Mouse (Mus musculus): ENCODE measurements around the gene Gm21834.

The Gm21834 gene

DNA sequence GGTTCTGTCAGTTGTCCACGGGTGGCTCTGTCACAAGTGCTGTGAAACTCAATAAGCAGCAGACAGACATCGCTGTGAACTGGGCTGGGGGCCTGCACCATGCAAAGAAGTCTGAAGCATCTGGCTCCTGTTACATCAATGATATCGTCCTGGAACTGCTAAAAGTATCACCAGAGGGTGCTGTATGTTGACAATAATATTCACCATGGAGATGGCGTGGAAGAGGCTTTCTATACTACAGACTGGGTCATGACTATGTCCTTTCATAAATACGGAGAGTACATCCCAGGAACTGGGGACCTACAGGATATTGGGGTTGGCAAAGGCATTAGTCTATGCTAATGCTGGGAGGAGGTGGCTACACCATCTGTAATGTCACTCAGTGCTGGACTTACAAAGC, at the start of gene Gm21834:
Gene Gm21834 (minus strand): TSS at position 101 of the 400 bp plus-strand sequence.
- DNase-seq (ENCODE audit: low spot score in 2 of 2), result no peak

DNA sequence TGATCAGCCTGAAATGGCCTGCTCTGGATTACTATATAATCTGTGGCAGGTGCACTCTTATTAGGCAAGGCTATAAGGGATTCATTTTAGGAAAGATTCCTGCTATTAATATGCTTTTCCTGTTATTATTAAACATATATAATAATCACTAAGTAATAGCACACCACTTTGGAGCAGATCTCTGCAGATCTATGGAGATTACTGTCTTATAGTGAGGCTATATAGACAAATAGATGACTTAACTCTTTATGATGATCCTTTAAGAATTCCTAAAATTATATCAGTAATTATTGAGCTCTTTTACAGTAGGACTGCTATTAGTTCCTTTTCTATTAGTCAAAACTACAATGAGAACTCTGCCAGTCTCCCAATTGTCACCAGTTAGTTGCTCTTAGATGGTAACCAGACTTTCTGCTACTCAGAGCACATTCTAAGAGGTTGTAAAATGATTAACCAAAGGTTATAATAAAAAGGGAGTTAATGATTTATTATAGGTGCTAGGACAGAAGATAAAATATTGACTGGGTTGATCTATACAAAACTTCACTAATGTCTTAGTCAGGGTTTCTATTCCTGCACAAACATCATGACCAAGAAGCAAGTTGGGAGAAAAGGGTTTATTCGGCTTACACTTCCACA, 46.3 kb upstream of the Gm21834 start:
- DNase-seq (ENCODE audit: low spot score in 2 of 2), result no peak

DNA sequence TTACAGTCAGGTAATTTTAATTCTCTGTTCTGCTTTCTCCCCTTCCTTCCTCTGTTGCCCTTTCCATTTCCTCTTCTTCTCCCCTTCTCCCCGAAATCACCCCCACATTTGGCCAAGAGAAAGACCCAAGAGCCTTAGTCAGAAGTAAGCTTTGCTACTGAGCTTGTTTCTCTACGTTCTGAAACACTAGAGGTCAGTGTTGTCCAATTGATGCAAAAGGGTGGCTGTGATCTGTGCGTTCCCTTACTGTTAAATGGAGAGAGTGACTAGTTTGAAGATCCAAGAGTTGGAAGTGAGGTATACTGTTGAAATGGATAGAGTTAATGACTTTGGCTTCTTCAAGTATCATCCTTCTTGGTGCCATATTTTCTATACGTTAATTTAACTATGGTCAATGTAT, 28.9 kb upstream of the Gm21834 start:
- no peak for DNase-seq (ENCODE audit: low spot score in 2 of 2)

DNA sequence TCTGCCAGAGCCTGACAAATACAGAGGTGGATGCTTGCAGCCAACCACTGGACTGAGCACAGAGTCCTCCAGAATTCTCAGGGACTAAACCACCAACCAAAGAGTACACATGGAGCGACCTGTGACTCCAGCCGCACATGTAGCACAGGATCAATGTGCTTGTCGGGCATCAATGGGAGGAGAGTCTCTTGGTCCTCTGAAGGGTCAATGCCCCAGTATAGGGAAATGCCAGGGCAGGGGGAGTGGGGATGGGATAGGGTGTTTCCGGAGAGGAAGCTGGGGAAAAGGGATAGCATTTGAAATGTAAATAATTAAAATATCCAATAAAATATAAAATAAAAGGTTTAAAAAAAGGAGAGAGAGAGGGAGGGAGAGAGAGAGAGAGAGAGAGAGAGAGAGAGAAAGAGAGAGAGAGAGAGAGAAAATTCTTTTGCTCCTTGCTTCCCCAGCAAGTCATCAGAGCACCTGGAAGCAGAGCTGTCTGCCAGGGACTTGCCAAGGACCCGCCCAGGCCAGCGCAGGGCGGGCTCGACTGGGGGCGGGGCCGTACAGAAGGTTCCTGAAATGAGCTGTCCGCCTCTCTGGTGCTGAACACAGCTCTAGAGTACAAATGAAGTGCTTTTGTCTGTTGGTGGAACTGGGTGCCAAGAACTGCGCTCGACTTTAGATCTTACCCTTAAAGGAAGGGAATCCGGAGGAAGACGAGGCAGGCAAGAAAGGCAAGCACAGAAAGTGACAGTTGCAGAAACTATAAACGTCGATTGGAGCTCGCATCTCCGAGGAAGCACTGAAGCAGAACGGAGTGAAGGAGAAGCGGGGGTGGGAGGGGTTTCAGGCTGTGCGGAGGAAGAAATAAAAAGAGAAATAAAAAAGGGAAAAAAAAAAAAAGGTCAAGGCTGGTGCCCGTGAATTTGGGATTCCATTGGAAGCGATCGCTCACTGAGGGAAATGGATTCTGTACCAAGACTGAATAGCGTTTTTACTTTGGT, 26.9 kb upstream of the Gm21834 start, which contains the start of gene Cntnap5c:
Gene Cntnap5c (plus strand): TSS at position 949 of the 989 bp plus-strand sequence.
- DNase-seq (ENCODE audit: low spot score in 2 of 2), result no peak

DNA sequence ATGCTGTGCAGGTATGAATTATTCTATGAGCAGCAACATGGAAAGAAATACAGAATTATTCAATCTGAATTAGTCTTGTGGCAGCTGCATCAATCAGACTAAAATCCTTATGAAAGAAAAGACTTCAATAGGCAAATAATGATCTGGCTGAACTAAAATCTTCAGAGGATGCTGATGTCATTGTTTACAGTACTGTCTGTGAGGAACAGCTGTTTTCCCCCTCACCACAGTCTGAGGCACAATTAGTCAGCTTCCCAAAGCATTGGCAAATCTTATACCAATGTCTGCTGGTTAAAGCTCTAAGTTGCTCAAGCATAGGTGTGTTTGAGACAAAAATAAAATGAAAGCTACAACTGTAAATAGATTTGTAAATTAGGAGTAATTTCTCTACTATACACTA, 25.3 kb upstream of the Gm21834 start:
- no peak for DNase-seq (ENCODE audit: low spot score in 2 of 2)

DNA sequence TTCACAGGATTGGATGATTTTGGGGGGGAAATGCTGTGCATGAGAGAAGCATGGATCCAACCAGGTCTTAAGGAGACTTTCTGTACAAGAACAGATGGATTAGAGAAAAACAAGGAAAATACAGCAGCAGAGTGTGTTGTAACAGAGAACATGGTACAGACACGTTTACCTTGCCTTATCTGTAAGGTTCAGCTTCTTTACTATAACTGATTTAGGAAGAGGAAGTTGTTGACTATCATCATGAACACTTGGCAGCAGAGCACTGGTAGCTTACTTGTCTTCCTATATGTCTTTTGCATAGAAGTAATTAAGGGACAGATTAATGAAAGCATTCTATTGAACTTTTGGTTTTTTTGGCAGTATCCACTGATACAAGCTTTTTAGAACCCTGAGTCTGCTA, 16.0 kb upstream of the Gm21834 start:
- DNase-seq (ENCODE audit: low spot score in 2 of 2), result no peak

DNA sequence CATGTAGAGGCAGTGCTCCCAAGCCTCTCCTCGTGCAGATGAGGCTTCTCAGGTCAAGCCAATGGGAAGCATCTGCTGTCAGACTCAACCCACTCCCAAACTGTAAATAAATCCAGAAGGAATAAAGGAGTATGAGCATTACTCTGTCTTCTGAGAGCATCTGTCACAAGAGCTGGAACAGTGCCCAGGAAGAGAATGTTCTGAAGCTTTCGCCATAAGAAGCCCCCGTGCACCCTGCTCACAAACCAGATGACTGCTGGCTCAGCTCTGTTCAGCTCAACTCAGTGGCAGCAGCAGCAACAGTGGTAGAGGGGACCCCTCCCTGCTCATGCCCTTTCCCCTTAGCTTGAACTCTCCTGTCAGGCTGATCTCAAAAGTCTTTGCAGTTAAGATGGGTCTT, 47.2 kb downstream of the Gm21834 start:
- DNase-seq (ENCODE audit: low spot score in 2 of 2), result no peak
